Mouse (Mus musculus) hindbrain, embryonic 12.5 days (tissue): ENCODE results near the gene Rgs6. TPM values are rescaled to one million over a fixed set of nuclear protein-coding genes. Genes with fewer than 3 reads are reported as not detected.
A peak's percentile ranks its signal among the peaks of the same experiment; 100 is the strongest.

ENCODE experiments used
- ATAC-seq: fragments of 200-750 bp; cut with Nextera tagmentation; 2 replicates; pipeline ENCODE4 v1.8.0; 2017; ENCODE audit warnings: moderate TSS enrichment; ENCODE audit not compliant: low FRiP score
- H3K27ac ChIP-seq: fragments of 300-500 bp; sonication (generic); 2 replicates; pipeline ENCODE4 v1.5.1; 2016; ENCODE audit warnings: mild to moderate bottlenecking
- H3K27me3 ChIP-seq: fragments of 300-500 bp; sonication (generic); 2 replicates; pipeline ENCODE4 v1.6.1; 2016; ENCODE audit warnings: mild to moderate bottlenecking
- H3K36me3 ChIP-seq: fragments of 300-500 bp; sonication (generic); 2 replicates; pipeline ENCODE4 v1.6.1; 2016; ENCODE audit warnings: mild to moderate bottlenecking
- H3K4me1 ChIP-seq: fragments of 300-500 bp; sonication (generic); 2 replicates; pipeline ENCODE4 v1.6.1; 2016
- H3K4me2 ChIP-seq: fragments of 300-500 bp; sonication (generic); replicated peaks from 2 replicates; pipeline ENCODE4 v1.6.1; 2016; ENCODE audit warnings: mild to moderate bottlenecking
- H3K4me3 ChIP-seq: fragments of 300-500 bp; sonication (generic); 2 replicates; pipeline ENCODE4 v1.5.1; 2016; ENCODE audit warnings: mild to moderate bottlenecking
- H3K9ac ChIP-seq: fragments of 300-500 bp; sonication (generic); 2 replicates; pipeline ENCODE4 v1.6.1; 2016; ENCODE audit warnings: mild to moderate bottlenecking, moderate library complexity
- H3K9me3 ChIP-seq: fragments of 300-500 bp; sonication (generic); replicated peaks from 2 replicates; pipeline ENCODE4 v1.6.1; 2016; ENCODE audit warnings: mild to moderate bottlenecking
- WGBS: fragments of 180-500 bp; shearing (Covaris S2); methylation state at CpG from one replicate; pipeline ENCODE4 v1.1.7; 2016; 5-methylcytosine and 5-hydroxymethylcytosine counted together
- polyA plus RNA-seq: library from polyadenylated mRNA; unstranded; fragments of >200 nt; fragmentation: Nextera tagmentation; extraction: Ambion mirVana; gene quantifications from 2 replicates; pipeline ENCODE4 v1.2.1, GENCODE M21; 2016

The Rgs6 gene
- polyA plus RNA-seq, 1 experiment from 2014 or later, result 2.4 TPM

- Histone ChIP-seq H3K4me2 (no peak overlapping the region), H3K27me3 (no peaks in the 10 kb centered on the region), H3K4me1 (peaks cover 5% of the 10 kb centered on the region), H3K4me3 (no peak overlapping the region), H3K9ac (no peak overlapping the region), H3K9me3 (no peaks in the 10 kb centered on the region), H3K27ac (no peak overlapping the region), H3K36me3 (no peaks in the 10 kb centered on the region)
- 49% methylated on average over 5 of the region's 5 CpGs for WGBS
- peak; percentile 70 for ATAC-seq
These were observed 526.4 kb downstream of the Rgs6 start for GRCm38 (mm10) chr12:83114396-83115053.

DNA sequence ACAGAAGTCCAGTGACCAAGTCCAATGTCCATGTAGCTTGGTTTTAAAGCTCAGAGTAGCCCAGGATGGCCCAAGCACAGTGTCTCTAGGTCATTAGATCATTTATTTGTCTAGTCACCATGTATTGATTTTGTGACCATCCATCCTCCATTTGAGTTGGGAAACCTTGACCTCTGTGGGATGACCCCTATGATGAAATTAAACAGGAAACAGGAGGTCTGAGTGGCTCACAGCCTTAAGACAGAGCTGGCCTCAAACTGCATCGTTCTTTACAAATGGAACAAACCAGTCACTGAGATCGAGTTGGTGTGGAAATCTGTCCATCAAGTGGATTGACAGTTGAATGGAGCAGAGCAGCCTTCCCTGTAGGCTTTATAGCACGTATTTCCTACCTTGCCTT is 536.0 kb downstream of the Rgs6 start:
- H3K4me2 ChIP-seq, result no peak overlapping the region
- H3K4me1 ChIP-seq, result no peaks in the 10 kb centered on the region; the same call in 1 of the 2 replicates
- H3K36me3 ChIP-seq, result no peaks in the 10 kb centered on the region
- no peaks in the 10 kb centered on the region for H3K27me3 ChIP-seq
- 60% methylated on average over 3 of the region's 3 CpGs for WGBS
- H3K27ac ChIP-seq, result no peak overlapping the region
- no peak for ATAC-seq
- no peaks in the 10 kb centered on the region for H3K9me3 ChIP-seq
- no peak overlapping the region for H3K4me3 ChIP-seq
- no peak overlapping the region for H3K9ac ChIP-seq

DNA sequence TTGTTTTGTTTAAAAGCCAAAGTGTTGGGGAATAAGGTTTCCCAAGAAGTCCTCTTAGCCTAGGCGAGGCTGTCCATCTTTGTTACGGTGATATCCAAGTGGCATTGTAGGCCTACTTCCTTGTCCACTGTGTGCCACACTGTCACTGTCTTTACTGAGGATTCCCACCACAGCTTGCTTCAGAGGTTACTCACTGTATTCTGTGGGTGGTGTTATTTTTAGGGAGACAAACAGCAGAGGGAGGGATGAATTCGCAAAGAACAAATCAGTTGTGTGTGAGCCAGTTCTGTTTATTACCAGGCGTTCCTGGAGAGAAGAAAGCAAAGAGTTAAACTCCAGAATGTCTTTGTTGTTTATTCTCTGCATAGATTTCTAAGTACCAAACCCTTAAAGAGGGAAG is 537.2 kb downstream of the Rgs6 start:
- no peak for ATAC-seq
- Histone ChIP-seq H3K36me3 (no peaks in the 10 kb centered on the region), H3K9ac (no peak overlapping the region), H3K4me1 (no peaks in the 10 kb centered on the region; the same call in 1 of the 2 replicates), H3K27me3 (no peaks in the 10 kb centered on the region), H3K9me3 (no peaks in the 10 kb centered on the region), H3K27ac (no peak overlapping the region), H3K4me3 (no peak overlapping the region), H3K4me2 (no peak overlapping the region)
- 88% methylated on average over 4 of the region's 4 CpGs for WGBS

DNA sequence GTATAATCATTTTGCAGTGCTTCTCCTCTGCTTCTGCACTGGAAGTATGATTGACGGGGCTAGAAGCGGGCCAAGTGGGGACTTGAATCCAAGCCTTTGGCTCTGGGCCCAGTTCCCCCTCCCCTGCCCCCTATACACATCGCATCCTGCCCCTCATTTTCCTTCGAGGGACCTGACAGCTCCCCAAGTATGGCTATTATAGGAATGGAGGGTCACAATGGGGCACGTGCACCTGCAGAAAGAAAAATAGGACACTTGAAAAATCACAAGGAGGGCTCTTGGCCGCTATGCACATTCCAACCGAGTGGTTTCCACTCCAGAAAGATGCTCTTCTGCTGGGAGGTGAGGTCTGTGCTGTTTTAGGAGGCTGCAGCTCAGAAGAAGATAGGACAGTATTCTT is 538.8 kb downstream of the Rgs6 start:
- ATAC-seq, result no peak
- Histone ChIP-seq H3K27ac (no peak overlapping the region), H3K4me3 (no peak overlapping the region), H3K9ac (no peak overlapping the region), H3K9me3 (no peaks in the 10 kb centered on the region), H3K27me3 (no peaks in the 10 kb centered on the region), H3K4me2 (no peak overlapping the region), H3K4me1 (peaks cover 2% of the 10 kb centered on the region; the same call in 1 of the 2 replicates), H3K36me3 (no peaks in the 10 kb centered on the region)
- 84% methylated on average over 7 of the region's 7 CpGs for WGBS

- no peaks in the 10 kb centered on the region for H3K36me3 ChIP-seq
- no peak overlapping the region for H3K9ac ChIP-seq
- H3K27me3 ChIP-seq, result no peaks in the 10 kb centered on the region
- no peak overlapping the region for H3K27ac ChIP-seq
- no peak overlapping the region for H3K4me2 ChIP-seq
- H3K9me3 ChIP-seq, result no peaks in the 10 kb centered on the region
- 63% methylated on average over 6 of the region's 6 CpGs for WGBS
- peaks cover 2% of the 10 kb centered on the region; the same call in 1 of the 2 replicates for H3K4me1 ChIP-seq
- ATAC-seq, result no peak
- no peak overlapping the region for H3K4me3 ChIP-seq
These were observed 539.9 kb downstream of the Rgs6 start for GRCm38 (mm10) chr12:83127955-83128354.

DNA sequence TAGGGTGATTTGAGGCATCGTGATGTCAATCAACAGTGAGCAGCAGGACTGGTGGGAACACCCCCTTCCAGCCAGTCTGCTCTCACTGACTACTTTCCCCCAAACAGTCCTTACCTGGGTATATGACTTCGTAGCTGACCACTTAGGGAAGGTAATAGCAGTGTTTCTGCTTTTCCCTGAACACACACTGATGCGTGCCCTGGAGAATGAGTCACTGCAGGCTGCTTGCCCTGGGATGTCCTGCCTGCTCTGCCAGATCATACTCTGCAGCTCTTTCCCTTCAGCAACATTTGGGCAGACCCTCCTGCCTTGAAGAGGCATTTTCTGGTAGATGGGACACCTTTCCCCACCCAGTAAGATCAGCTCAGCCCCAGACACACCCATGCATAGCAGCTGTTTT is 540.5 kb downstream of the Rgs6 start:
- Histone ChIP-seq H3K36me3 (no peaks in the 10 kb centered on the region), H3K27me3 (no peaks in the 10 kb centered on the region), H3K4me1 (peaks cover 2% of the 10 kb centered on the region; the same call in 1 of the 2 replicates), H3K4me2 (no peak overlapping the region), H3K4me3 (no peak overlapping the region), H3K9me3 (no peaks in the 10 kb centered on the region), H3K9ac (no peak overlapping the region), H3K27ac (no peak overlapping the region)
- ATAC-seq, result no peak
- WGBS, result 91% methylated on average over 2 of the region's 3 CpGs

DNA sequence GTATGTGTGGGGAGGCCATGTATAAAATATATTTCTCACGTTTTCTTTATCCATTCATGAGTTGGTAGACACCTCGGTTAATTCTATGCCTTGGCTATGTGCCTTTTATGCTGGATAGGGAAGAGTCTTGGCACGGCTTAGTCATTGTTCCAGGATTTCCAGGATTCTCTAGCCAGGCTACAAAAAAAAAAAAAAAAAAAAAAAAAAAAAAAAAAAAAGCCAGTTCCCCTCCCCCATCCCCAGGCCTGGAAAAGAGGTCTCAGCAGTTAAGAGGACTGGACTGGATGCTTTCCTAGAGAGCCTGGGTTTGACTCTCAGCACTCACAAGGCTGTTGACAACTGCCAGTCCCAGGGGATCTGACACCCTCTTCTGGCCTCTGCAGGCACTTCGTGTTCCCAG is 543.3 kb downstream of the Rgs6 start:
- WGBS, result 63% methylated on average over 4 of the region's 4 CpGs
- no peak for ATAC-seq
- peaks cover 2% of the 10 kb centered on the region; the same call in 1 of the 2 replicates for H3K4me1 ChIP-seq

DNA sequence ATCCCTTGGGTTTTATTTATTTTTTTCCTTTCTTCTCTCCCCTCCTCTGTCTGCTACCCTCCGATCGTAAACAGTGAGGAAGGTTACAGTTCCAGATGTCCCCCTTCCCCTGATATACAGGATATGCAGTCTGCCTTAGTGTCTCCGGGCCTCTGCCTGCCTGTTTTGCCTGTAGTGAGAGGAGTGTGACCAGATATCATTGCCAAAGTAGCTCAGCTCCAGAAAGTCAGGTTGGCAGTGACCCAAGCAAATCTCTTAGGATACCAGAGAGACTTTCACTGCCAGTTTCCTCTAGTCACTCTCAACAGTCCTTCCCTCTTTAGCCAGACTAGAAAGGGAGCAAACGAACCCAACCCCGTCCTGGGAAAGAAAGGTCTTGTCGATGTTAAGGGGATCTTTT is 545.7 kb downstream of the Rgs6 start:
- Histone ChIP-seq H3K9ac (no peak overlapping the region), H3K27me3 (no peaks in the 10 kb centered on the region), H3K4me2 (no peak overlapping the region), H3K4me1 (peaks cover 2% of the 10 kb centered on the region; the same call in 1 of the 2 replicates), H3K9me3 (no peaks in the 10 kb centered on the region), H3K36me3 (no peaks in the 10 kb centered on the region), H3K27ac (no peak overlapping the region), H3K4me3 (no peak overlapping the region)
- no peak for ATAC-seq
- 67% methylated on average over 6 of the region's 6 CpGs for WGBS

More for the DNA sequence above, 543.3 kb downstream of the Rgs6 start:
- Histone ChIP-seq H3K9ac (no peak overlapping the region), H3K27ac (no peak overlapping the region), H3K4me3 (no peak overlapping the region), H3K36me3 (no peaks in the 10 kb centered on the region), H3K9me3 (no peaks in the 10 kb centered on the region), H3K4me2 (no peak overlapping the region), H3K27me3 (no peaks in the 10 kb centered on the region)

DNA sequence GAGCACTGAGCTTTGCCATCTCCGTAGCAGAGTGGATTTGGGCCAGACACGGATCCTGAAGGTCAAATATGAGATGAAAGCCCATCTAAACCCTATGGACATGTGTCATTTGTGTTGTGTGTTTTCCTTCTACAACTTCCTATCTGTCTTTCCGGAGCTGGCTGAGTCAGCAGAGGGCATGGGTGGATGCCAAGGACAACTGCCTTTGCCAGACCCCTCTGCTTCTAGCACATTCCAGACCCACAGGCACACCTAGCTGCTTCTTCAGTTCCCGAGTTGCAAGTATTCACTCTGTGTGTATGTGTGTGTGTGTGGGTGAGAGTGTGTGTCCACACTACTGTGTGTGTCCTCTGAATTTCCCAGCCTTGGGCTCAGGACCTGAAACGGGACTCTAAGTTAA is 547.9 kb downstream of the Rgs6 start:
- Histone ChIP-seq H3K27ac (no peak overlapping the region), H3K9ac (no peak overlapping the region), H3K36me3 (no peaks in the 10 kb centered on the region), H3K27me3 (no peaks in the 10 kb centered on the region), H3K9me3 (no peaks in the 10 kb centered on the region), H3K4me3 (no peak overlapping the region), H3K4me1 (peaks cover 2% of the 10 kb centered on the region; the same call in 1 of the 2 replicates), H3K4me2 (no peak overlapping the region)
- 94% methylated on average over 5 of the region's 5 CpGs for WGBS
- no peak for ATAC-seq

- Histone ChIP-seq H3K9me3 (no peaks in the 10 kb centered on the region), H3K27ac (no peak overlapping the region), H3K4me2 (no peak overlapping the region), H3K9ac (no peak overlapping the region), H3K27me3 (no peaks in the 10 kb centered on the region), H3K4me3 (no peak overlapping the region), H3K4me1 (peaks cover 2% of the 10 kb centered on the region; the same call in 1 of the 2 replicates), H3K36me3 (no peaks in the 10 kb centered on the region)
- ATAC-seq, result no peak
- WGBS, result 96% methylated on average over 2 of the region's 2 CpGs
These were observed 548.4 kb downstream of the Rgs6 start for GRCm38 (mm10) chr12:83136460-83136859.

- Histone ChIP-seq H3K27ac (no peak overlapping the region), H3K9ac (no peak overlapping the region), H3K4me2 (no peak overlapping the region), H3K27me3 (no peaks in the 10 kb centered on the region), H3K4me1 (no peaks in the 10 kb centered on the region), H3K36me3 (no peaks in the 10 kb centered on the region), H3K4me3 (no peak overlapping the region), H3K9me3 (no peaks in the 10 kb centered on the region)
- ATAC-seq, result no peak
- 74% methylated on average over 3 of the region's 3 CpGs for WGBS
These were observed 548.9 kb downstream of the Rgs6 start for GRCm38 (mm10) chr12:83137001-83137400.

DNA sequence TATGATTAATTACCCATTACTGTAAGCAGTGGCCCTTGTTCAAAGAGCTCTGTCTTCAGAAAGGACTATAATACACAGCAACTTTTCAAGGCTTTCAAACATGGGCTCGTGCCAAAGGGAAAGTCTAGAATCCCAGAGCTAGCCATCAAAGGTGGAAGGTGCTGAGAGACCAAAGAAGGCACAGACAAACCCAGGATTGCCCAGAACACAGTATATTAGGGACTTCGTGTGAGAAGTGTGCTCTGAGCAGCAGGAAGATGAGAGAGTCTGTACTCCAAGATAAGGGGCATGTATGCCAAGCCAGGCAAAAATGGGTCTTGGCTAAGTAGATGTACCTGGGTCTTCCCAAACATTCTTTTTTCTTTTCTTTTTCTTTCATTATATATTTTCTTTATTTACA is 553.1 kb downstream of the Rgs6 start:
- H3K27ac ChIP-seq, result no peak overlapping the region
- H3K4me3 ChIP-seq, result no peak overlapping the region
- ATAC-seq, result no peak
- no peak overlapping the region for H3K9ac ChIP-seq
- 75% methylated on average over 2 of the region's 2 CpGs for WGBS
- H3K4me2 ChIP-seq, result no peak overlapping the region
- H3K36me3 ChIP-seq, result no peaks in the 10 kb centered on the region
- peaks cover 5% of the 10 kb centered on the region for H3K4me1 ChIP-seq
- no peaks in the 10 kb centered on the region for H3K9me3 ChIP-seq
- H3K27me3 ChIP-seq, result no peaks in the 10 kb centered on the region

DNA sequence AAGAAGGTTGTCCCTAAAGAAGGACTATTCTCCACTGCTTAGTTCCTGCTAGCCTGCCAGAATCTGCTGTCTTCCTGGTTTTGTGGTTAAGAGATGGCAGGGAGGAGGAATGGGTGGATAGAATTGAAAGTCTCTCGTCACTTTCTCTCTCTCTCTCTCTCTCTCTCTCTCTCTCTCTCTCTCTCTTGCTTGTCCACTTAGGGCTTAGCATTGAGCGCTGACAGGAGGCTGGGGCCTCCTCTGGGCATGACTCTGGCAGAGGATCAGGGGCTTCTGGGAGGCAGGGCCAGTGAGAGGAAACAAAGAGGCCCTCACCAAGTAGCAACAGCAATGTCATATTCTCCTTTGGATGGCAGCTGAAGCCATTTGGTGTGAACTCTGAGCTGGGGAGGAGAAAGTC is 554.4 kb downstream of the Rgs6 start:
- Histone ChIP-seq H3K4me3 (no peak overlapping the region), H3K9me3 (no peaks in the 10 kb centered on the region), H3K27ac (no peak overlapping the region), H3K4me2 (no peak overlapping the region), H3K9ac (no peak overlapping the region), H3K27me3 (no peaks in the 10 kb centered on the region), H3K36me3 (no peaks in the 10 kb centered on the region), H3K4me1 (peaks cover 7% of the 10 kb centered on the region)
- ATAC-seq, result no peak
- 68% methylated on average over 2 of the region's 2 CpGs for WGBS
